Mouse (Mus musculus) lung, postnatal 0 days (tissue): ENCODE results near the gene Smad1.

Source experiments
- CTCF ChIP-seq: IDR thresholded peaks from 2 replicates; pipeline ENCODE4 v1.5.1; 2016; ENCODE audit warnings: antibody characterized with exemption, mild to moderate bottlenecking
- EP300 ChIP-seq: IDR thresholded peaks from 2 replicates; pipeline ENCODE4 v1.6.1; 2016; ENCODE audit warnings: antibody characterized with exemption, mild to moderate bottlenecking, control low read depth

DNA sequence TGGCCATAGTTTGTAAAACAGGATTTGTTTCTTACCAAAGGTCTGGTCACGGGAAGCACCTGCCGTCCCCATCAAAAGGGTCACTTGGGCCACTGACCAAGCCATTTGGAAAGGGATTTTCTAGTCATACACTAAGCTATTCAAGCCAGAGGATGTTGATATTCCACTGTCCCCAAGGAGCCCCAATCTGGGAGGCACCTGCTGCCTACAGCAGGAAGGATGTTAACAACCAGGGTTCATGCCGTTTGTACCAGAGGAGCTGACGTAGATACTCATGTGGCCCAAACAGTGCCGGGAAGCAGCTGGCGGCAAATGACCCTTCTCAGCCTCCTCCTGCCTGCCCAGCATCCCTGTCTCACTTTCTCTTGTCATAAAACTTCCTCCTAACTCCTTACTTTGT, 73.8 kb downstream of the Smad1 start:
- TF ChIP-seq CTCF (no peak), EP300 (peak; percentile 64; the same call in 1 of the 2 replicates)
